Mouse (Mus musculus): ENCODE results near the gene Arhgap10.

Arhgap10 gene

GRCm38 (mm10) chr8:77486749-77487148 is 31.0 kb downstream of the Arhgap10 start:
- no peak for DNase-seq (ENCODE audit: low spot score in 2 of 2)

- no peak for DNase-seq (ENCODE audit: low spot score in 2 of 2)
Measured at GRCm38 (mm10) chr8:77484817-77485216, 32.9 kb downstream of the Arhgap10 start.

- DNase-seq (ENCODE audit: low spot score in 2 of 2), result no peak
Measured at GRCm38 (mm10) chr8:77484266-77484665, 33.5 kb downstream of the Arhgap10 start.

GRCm38 (mm10) chr8:77483676-77484075 is 34.1 kb downstream of the Arhgap10 start:
- peak in 1 of 2 experiments; percentile 39 for DNase-seq (ENCODE audit: low spot score in 2 of 2)

GRCm38 (mm10) chr8:77481791-77482190 is 36.0 kb downstream of the Arhgap10 start:
- peak in 1 of 2 experiments; percentile 52 for DNase-seq (ENCODE audit: low spot score in 2 of 2)

- no peak for DNase-seq (ENCODE audit: low spot score in 2 of 2)
Measured at GRCm38 (mm10) chr8:77479995-77480394, 37.8 kb downstream of the Arhgap10 start.

- no peak for DNase-seq (ENCODE audit: low spot score in 2 of 2)
Measured at GRCm38 (mm10) chr8:77478913-77479273, 38.9 kb downstream of the Arhgap10 start.

- no peak for DNase-seq (ENCODE audit: low spot score in 2 of 2)
Measured at GRCm38 (mm10) chr8:77478155-77478912, 39.4 kb downstream of the Arhgap10 start.

- DNase-seq (ENCODE audit: low spot score in 2 of 2), result no peak
Measured at GRCm38 (mm10) chr8:77477684-77478083, 40.1 kb downstream of the Arhgap10 start.

GRCm38 (mm10) chr8:77474614-77475013 is 43.1 kb downstream of the Arhgap10 start:
- DNase-seq (ENCODE audit: low spot score in 2 of 2), result no peak

GRCm38 (mm10) chr8:77473773-77474172 is 44.0 kb downstream of the Arhgap10 start:
- no peak for DNase-seq (ENCODE audit: low spot score in 2 of 2)

- peak; percentile 59 to 80 for DNase-seq (ENCODE audit: low spot score in 2 of 2)
Measured at GRCm38 (mm10) chr8:77473373-77473772, 44.4 kb downstream of the Arhgap10 start.

GRCm38 (mm10) chr8:77461392-77461791 is 56.4 kb downstream of the Arhgap10 start:
- no peak for DNase-seq (ENCODE audit: low spot score in 2 of 2)

- no peak for DNase-seq (ENCODE audit: low spot score in 2 of 2)
Measured at GRCm38 (mm10) chr8:77460363-77460762, 57.4 kb downstream of the Arhgap10 start.

GRCm38 (mm10) chr8:77459696-77460095 is 58.1 kb downstream of the Arhgap10 start:
- DNase-seq (ENCODE audit: low spot score in 2 of 2), result no peak

GRCm38 (mm10) chr8:77458575-77458974 is 59.2 kb downstream of the Arhgap10 start:
- no peak for DNase-seq (ENCODE audit: low spot score in 2 of 2)

- DNase-seq (ENCODE audit: low spot score in 2 of 2), result no peak
Measured at GRCm38 (mm10) chr8:77456263-77456662, 61.5 kb downstream of the Arhgap10 start.

GRCm38 (mm10) chr8:77453836-77454235 is 63.9 kb downstream of the Arhgap10 start:
- no peak for DNase-seq (ENCODE audit: low spot score in 2 of 2)

- DNase-seq (ENCODE audit: low spot score in 2 of 2), result peak; percentile 36 to 54
Measured at GRCm38 (mm10) chr8:77451466-77452382, 66.0 kb downstream of the Arhgap10 start.

- no peak for DNase-seq (ENCODE audit: low spot score in 2 of 2)
Measured at GRCm38 (mm10) chr8:77451052-77451451, 66.7 kb downstream of the Arhgap10 start.

- DNase-seq (ENCODE audit: low spot score in 2 of 2), result no peak
Measured at GRCm38 (mm10) chr8:77446294-77446693, 71.5 kb downstream of the Arhgap10 start.

- DNase-seq (ENCODE audit: low spot score in 2 of 2), result no peak
Measured at GRCm38 (mm10) chr8:77445642-77446041, 72.1 kb downstream of the Arhgap10 start.
